Mouse (Mus musculus) neutrophil, adult 65 days (primary cell): Measurements from ENCODE around the gene Nkx3-2. TPM values are rescaled to one million over a fixed set of nuclear protein-coding genes. Genes with fewer than 3 reads are reported as not detected.

Experiments used
- total RNA-seq: library from RNA; stranded (reverse); gene quantifications from 2 replicates; pipeline ENCODE4 v1.2.4, GENCODE M21; 2023

Nkx3-2 gene
- not detected in 2 replicates for total RNA-seq

DNA sequence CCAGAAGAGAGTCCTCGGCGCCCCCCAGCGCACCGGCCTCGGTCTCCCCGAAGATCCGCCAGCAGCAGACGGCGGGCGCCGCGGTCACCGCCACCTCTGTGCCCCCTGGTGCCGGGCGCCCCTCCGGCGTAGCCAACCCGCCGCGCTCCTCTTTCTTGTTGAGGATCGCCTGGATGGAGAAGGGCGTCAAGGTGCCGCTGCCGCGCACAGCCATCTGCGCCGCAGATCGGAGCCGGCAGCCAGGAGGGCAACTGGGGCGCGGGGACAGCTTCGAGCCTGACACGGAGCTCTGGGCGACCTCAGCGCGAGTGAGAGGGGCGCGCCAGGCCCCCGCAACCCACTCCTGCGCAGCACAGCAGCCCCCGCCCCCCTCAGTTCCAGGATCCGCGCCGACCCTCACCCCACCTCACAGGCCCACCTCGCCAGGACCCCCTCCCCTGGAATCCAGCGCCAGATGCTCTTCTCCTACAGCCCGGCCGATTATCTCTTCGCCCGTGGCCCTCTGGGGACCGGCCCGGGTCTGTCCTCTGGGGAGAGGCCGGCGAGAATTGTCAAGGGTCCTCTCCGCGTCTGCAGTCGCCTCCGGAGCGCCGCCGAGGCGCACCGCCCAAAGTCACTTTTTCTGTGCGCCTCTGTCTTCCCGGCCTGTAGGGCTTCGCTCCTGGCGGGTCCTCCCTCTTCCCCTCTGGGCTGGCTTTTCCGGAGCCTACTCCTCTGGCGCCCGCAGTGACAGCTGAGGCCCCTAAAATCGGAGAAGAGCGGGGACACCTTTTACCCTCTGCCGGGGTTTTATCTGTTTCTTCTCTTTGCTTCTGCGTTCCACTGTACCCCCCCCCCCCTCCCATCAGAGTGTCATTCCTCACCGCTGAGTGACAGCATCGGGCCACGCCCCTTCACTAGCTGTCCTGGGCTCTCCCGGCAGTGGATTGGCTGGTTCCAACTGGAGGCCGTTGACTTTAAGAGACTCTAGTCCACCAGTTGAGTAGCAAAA, at the start of gene Nkx3-2:
TSS of gene Nkx3-2 (minus strand) at position 771 of the 991 bp plus-strand sequence.

Other genes with a start within 250 kb of the Nkx3-2 start
- 42.0 and 55.6 TPM in 2 replicates for gene Rab28, start 56.3 kb downstream of the Nkx3-2 start, total RNA-seq
- gene Bod1l, start 79.8 kb upstream of the Nkx3-2 start, total RNA-seq: 19.5 and 24.5 TPM in 2 replicates